Mouse (Mus musculus): ENCODE data around the gene Ptprj. TPM values are rescaled to one million over a fixed set of nuclear protein-coding genes. Genes with fewer than 3 reads are reported as not detected.
A peak's percentile ranks its signal among the peaks of the same experiment; 100 is the strongest.

Ptprj gene
- total and polyA plus RNA-seq, 2 experiments from 2014 or later = 4.7 to 37.8 TPM

- 67% methylated on average over 3 of the region's 3 CpGs for WGBS
- Histone ChIP-seq H3K4me2 (ENCODE audit: low read depth, low read length) (no peak overlapping the region), H3K4me3 (ENCODE audit: low read length) (no peak overlapping the region), H3K4me1 (ENCODE audit: insufficient read depth, low read length) (peaks cover 26% of the 10 kb centered on the region), H3K9ac (replicated peaks; ENCODE audit: low read length) (no peak overlapping the region), H3K36me3 (ENCODE audit: insufficient read depth, low read length) (no peaks in the 10 kb centered on the region), H3K9me3 (ENCODE audit: low read length) (no peaks in the 10 kb centered on the region), H3K27me3 (ENCODE audit: insufficient read depth, low read length) (no peaks in the 10 kb centered on the region), H3K27ac (peak overlapping the region; percentile 65; the same call in 1 of the 2 replicates)
- peak; percentile 55 for ATAC-seq
- DNase-seq (ENCODE audit: low spot score) = peak; percentile 41
- TF ChIP-seq CTCF (IDR thresholded peaks at IDR 0.05; ENCODE audit: low read depth) = no peak
Measured at GRCm38 (mm10) chr2:90543989-90544388, 36.5 kb downstream of the Ptprj start.

- H3K27me3 ChIP-seq (ENCODE audit: insufficient read depth, low read length) = no peaks in the 10 kb centered on the region
- no peaks in the 10 kb centered on the region for H3K9me3 ChIP-seq (ENCODE audit: low read length)
Measured at GRCm38 (mm10) chr2:90543106-90543702, 37.2 kb downstream of the Ptprj start.

GRCm38 (mm10) chr2:90542656-90543055 lies 37.8 kb downstream of the Ptprj start:
- WGBS = 91% methylated on average over 2 of the region's 2 CpGs
- peaks cover 30% of the 10 kb centered on the region for H3K4me1 ChIP-seq (ENCODE audit: insufficient read depth, low read length)
- no peak overlapping the region for H3K4me2 ChIP-seq (ENCODE audit: low read depth, low read length)
- no peak for DNase-seq (ENCODE audit: low spot score)
- H3K9me3 ChIP-seq (ENCODE audit: low read length) = no peaks in the 10 kb centered on the region
- no peak overlapping the region for H3K9ac ChIP-seq (replicated peaks; ENCODE audit: low read length)
- TF ChIP-seq CTCF (IDR thresholded peaks at IDR 0.05; ENCODE audit: low read depth) = no peak
- ATAC-seq = no peak
- no peak overlapping the region for H3K4me3 ChIP-seq (ENCODE audit: low read length)
- H3K36me3 ChIP-seq (ENCODE audit: insufficient read depth, low read length) = no peaks in the 10 kb centered on the region
- H3K27me3 ChIP-seq (ENCODE audit: insufficient read depth, low read length) = no peaks in the 10 kb centered on the region
- no peak overlapping the region for H3K27ac ChIP-seq

More at GRCm38 (mm10) chr2:90543106-90543702, 37.2 kb downstream of the Ptprj start:
- no peak overlapping the region for H3K4me3 ChIP-seq (ENCODE audit: low read length)
- H3K4me1 ChIP-seq (ENCODE audit: insufficient read depth, low read length) = peaks cover 26% of the 10 kb centered on the region
- H3K9ac ChIP-seq (replicated peaks; ENCODE audit: low read length) = no peak overlapping the region
- TF ChIP-seq CTCF (IDR thresholded peaks at IDR 0.05; ENCODE audit: low read depth) = no peak
- DNase-seq (ENCODE audit: low spot score) (peak; percentile 43), ATAC-seq (peak; percentile 33; the same call in 1 of the 2 replicates)
- no peak overlapping the region for H3K4me2 ChIP-seq (ENCODE audit: low read depth, low read length)
- H3K36me3 ChIP-seq (ENCODE audit: insufficient read depth, low read length) = no peaks in the 10 kb centered on the region
- WGBS = 85% methylated on average over 6 of the region's 6 CpGs
- no peak overlapping the region for H3K27ac ChIP-seq

- WGBS = 70% methylated on average over 4 of the region's 4 CpGs
- no peak overlapping the region for H3K4me3 ChIP-seq (ENCODE audit: low read length)
- no peaks in the 10 kb centered on the region for H3K27me3 ChIP-seq (ENCODE audit: insufficient read depth, low read length)
- no peaks in the 10 kb centered on the region; the same call in 1 of the 2 replicates for H3K36me3 ChIP-seq (ENCODE audit: insufficient read depth, low read length)
- no peak for ATAC-seq
- peaks cover 22% of the 10 kb centered on the region for H3K4me1 ChIP-seq (ENCODE audit: insufficient read depth, low read length)
- no peak overlapping the region for H3K4me2 ChIP-seq (ENCODE audit: low read depth, low read length)
- DNase-seq (ENCODE audit: low spot score) = no peak
- H3K9me3 ChIP-seq (ENCODE audit: low read length) = no peaks in the 10 kb centered on the region
- TF ChIP-seq CTCF (IDR thresholded peaks at IDR 0.05; ENCODE audit: low read depth) = no peak
- no peak overlapping the region for H3K27ac ChIP-seq
- H3K9ac ChIP-seq (replicated peaks; ENCODE audit: low read length) = no peak overlapping the region
Measured at GRCm38 (mm10) chr2:90539206-90539605, 41.2 kb downstream of the Ptprj start.

GRCm38 (mm10) chr2:90537244-90537643 lies 43.2 kb downstream of the Ptprj start:
- Histone ChIP-seq H3K9ac (replicated peaks; ENCODE audit: low read length) (no peak overlapping the region), H3K9me3 (ENCODE audit: low read length) (no peaks in the 10 kb centered on the region), H3K36me3 (ENCODE audit: insufficient read depth, low read length) (no peaks in the 10 kb centered on the region; the same call in 1 of the 2 replicates), H3K4me3 (ENCODE audit: low read length) (no peak overlapping the region), H3K27ac (peak overlapping the region; percentile 46; the same call in 1 of the 2 replicates), H3K4me1 (ENCODE audit: insufficient read depth, low read length) (peaks cover 17% of the 10 kb centered on the region), H3K27me3 (ENCODE audit: insufficient read depth, low read length) (no peaks in the 10 kb centered on the region), H3K4me2 (ENCODE audit: low read depth, low read length) (no peak overlapping the region)
- TF ChIP-seq CTCF (IDR thresholded peaks at IDR 0.05; ENCODE audit: low read depth) = no peak
- ATAC-seq = 0 out of 2 replicates have a peak, but pooled peaks have one; percentile 44
- peak; percentile 26 for DNase-seq (ENCODE audit: low spot score)
- WGBS = 38% methylated on average over 4 of the region's 4 CpGs

GRCm38 (mm10) chr2:90536555-90536954 lies 43.9 kb downstream of the Ptprj start:
- H3K9ac ChIP-seq (replicated peaks; ENCODE audit: low read length) = no peak overlapping the region
- H3K27ac ChIP-seq = peak overlapping the region; percentile 54; the same call in 1 of the 2 replicates
- H3K36me3 ChIP-seq (ENCODE audit: insufficient read depth, low read length) = no peaks in the 10 kb centered on the region; the same call in 1 of the 2 replicates
- no peaks in the 10 kb centered on the region for H3K27me3 ChIP-seq (ENCODE audit: insufficient read depth, low read length)
- H3K4me3 ChIP-seq (ENCODE audit: low read length) = no peak overlapping the region
- ATAC-seq (peak; percentile 53; the same call in 1 of the 2 replicates), DNase-seq (ENCODE audit: low spot score) (peak; percentile 30)
- H3K4me2 ChIP-seq (ENCODE audit: low read depth, low read length) = 0 out of 2 replicates have a peak overlapping the region, but pooled peaks have one; percentile 18
- H3K9me3 ChIP-seq (ENCODE audit: low read length) = no peaks in the 10 kb centered on the region
- no peak for TF ChIP-seq CTCF (IDR thresholded peaks at IDR 0.05; ENCODE audit: low read depth)
- peaks cover 17% of the 10 kb centered on the region for H3K4me1 ChIP-seq (ENCODE audit: insufficient read depth, low read length)
- 37% methylated on average over 9 of the region's 9 CpGs for WGBS

GRCm38 (mm10) chr2:90534751-90535150 lies 45.7 kb downstream of the Ptprj start:
- H3K4me1 ChIP-seq (ENCODE audit: insufficient read depth, low read length) = peaks cover 17% of the 10 kb centered on the region
- H3K36me3 ChIP-seq (ENCODE audit: insufficient read depth, low read length) = no peaks in the 10 kb centered on the region; the same call in 1 of the 2 replicates
- WGBS = 81% methylated on average over 6 of the region's 6 CpGs
- H3K4me2 ChIP-seq (ENCODE audit: low read depth, low read length) = no peak overlapping the region
- no peaks in the 10 kb centered on the region for H3K9me3 ChIP-seq (ENCODE audit: low read length)
- no peak overlapping the region for H3K27ac ChIP-seq
- no peak for TF ChIP-seq CTCF (IDR thresholded peaks at IDR 0.05; ENCODE audit: low read depth)
- H3K27me3 ChIP-seq (ENCODE audit: insufficient read depth, low read length) = no peaks in the 10 kb centered on the region
- no peak for ATAC-seq
- no peak overlapping the region for H3K4me3 ChIP-seq (ENCODE audit: low read length)
- no peak overlapping the region for H3K9ac ChIP-seq (replicated peaks; ENCODE audit: low read length)
- no peak for DNase-seq (ENCODE audit: low spot score)
